Mouse (Mus musculus) lung, postnatal 0 days (tissue): ENCODE results near the gene Bace1. TPM values are rescaled to one million over a fixed set of nuclear protein-coding genes. Genes with fewer than 3 reads are reported as not detected.
A peak's percentile ranks its signal among the peaks of the same experiment; 100 is the strongest.

Source experiments
- ATAC-seq: fragments of 200-750 bp; cut with Nextera tagmentation; 2 replicates; pipeline ENCODE4 v1.8.0; 2017; ENCODE audit warnings: moderate library complexity
- DNase-seq: peaks from one replicate; pipeline ENCODE4 v3.0.0-alpha.2; 2016; ENCODE audit warnings: low spot score
- H3K27ac ChIP-seq: fragments of 300-500 bp; sonication (generic); 2 replicates; pipeline ENCODE4 v1.5.1; 2014; ENCODE audit warnings: antibody characterized with exemption, mild to moderate bottlenecking, low read length, mixed read lengths
- H3K27me3 ChIP-seq: fragments of 300-500 bp; sonication (generic); replicated peaks from 2 replicates; pipeline ENCODE4 v1.6.1; 2014; ENCODE audit warnings: low read length, mixed read lengths; ENCODE audit not compliant: insufficient read depth
- H3K36me3 ChIP-seq: fragments of 300-500 bp; sonication (generic); 2 replicates; pipeline ENCODE4 v1.6.1; 2014; ENCODE audit warnings: low read length, mixed read lengths; ENCODE audit not compliant: insufficient read depth
- H3K4me1 ChIP-seq: fragments of 300-500 bp; sonication (generic); 2 replicates; pipeline ENCODE4 v1.6.1; 2014; ENCODE audit warnings: antibody characterized with exemption, low read depth, low read length, mixed read lengths; ENCODE audit not compliant: insufficient read depth
- H3K4me2 ChIP-seq: fragments of 300-500 bp; sonication (generic); replicated peaks from 2 replicates; pipeline ENCODE4 v1.6.1; 2014; ENCODE audit warnings: low read depth, mild to moderate bottlenecking, low read length, moderate library complexity, mixed read lengths
- H3K4me3 ChIP-seq: fragments of 300-500 bp; sonication (generic); 2 replicates; pipeline ENCODE4 v1.5.1; 2014; ENCODE audit warnings: low read depth, low read length
- H3K9ac ChIP-seq: fragments of 300-500 bp; sonication (generic); replicated peaks from 2 replicates; pipeline ENCODE4 v1.6.1; 2014; ENCODE audit warnings: low read depth, mild to moderate bottlenecking
- H3K9me3 ChIP-seq: fragments of 300-500 bp; sonication (generic); 2 replicates; pipeline ENCODE4 v1.6.1; 2016; ENCODE audit warnings: low read length, mixed read lengths
- CTCF ChIP-seq: IDR thresholded peaks from 2 replicates; pipeline ENCODE4 v1.5.1; 2016; ENCODE audit warnings: antibody characterized with exemption, mild to moderate bottlenecking
- EP300 ChIP-seq: IDR thresholded peaks from 2 replicates; pipeline ENCODE4 v1.6.1; 2016; ENCODE audit warnings: antibody characterized with exemption, mild to moderate bottlenecking, control low read depth
- WGBS: fragments of 180-500 bp; shearing (Covaris S2); extraction: QIAGEN DNeasy Blood & Tissue Kit; methylation state at CpG from one replicate; pipeline ENCODE4 v1.1.7; 2014; 5-methylcytosine and 5-hydroxymethylcytosine counted together
- polyA plus RNA-seq: library from polyadenylated mRNA; unstranded; fragments of >200 nt; fragmentation: Nextera tagmentation; extraction: Ambion mirVana; gene quantifications from 2 replicates; pipeline ENCODE4 v1.2.1, GENCODE M21; 2015

The Bace1 gene
- polyA plus RNA-seq, 1 experiment from 2014 or later: 16.6 TPM

GRCm38 (mm10) chr9:45905811-45906237 lies 67.4 kb downstream of the Bace1 start:
- H3K27me3 ChIP-seq: no peaks in the 10 kb centered on the region
- ATAC-seq: peak; percentile 32
- peaks cover 8% of the 10 kb centered on the region; the same call in 1 of the 2 replicates for H3K4me1 ChIP-seq
- H3K36me3 ChIP-seq: 0 out of 2 replicates have a peak, but pooled peaks cover 14% of the 10 kb centered on the region
- H3K9ac ChIP-seq: peak overlapping the region; percentile 98
- no peaks in the 10 kb centered on the region for H3K9me3 ChIP-seq
- no peak for TF ChIP-seq CTCF
- no peak for TF ChIP-seq EP300
- H3K27ac ChIP-seq: peak overlapping the region; percentile 99
- DNase-seq: peak; percentile 57
- H3K4me2 ChIP-seq: peak overlapping the region; percentile 84
- under 1% methylated on average over 7 of the region's 27 CpGs for WGBS
- peak overlapping the region; percentile 79 for H3K4me3 ChIP-seq

DNA sequence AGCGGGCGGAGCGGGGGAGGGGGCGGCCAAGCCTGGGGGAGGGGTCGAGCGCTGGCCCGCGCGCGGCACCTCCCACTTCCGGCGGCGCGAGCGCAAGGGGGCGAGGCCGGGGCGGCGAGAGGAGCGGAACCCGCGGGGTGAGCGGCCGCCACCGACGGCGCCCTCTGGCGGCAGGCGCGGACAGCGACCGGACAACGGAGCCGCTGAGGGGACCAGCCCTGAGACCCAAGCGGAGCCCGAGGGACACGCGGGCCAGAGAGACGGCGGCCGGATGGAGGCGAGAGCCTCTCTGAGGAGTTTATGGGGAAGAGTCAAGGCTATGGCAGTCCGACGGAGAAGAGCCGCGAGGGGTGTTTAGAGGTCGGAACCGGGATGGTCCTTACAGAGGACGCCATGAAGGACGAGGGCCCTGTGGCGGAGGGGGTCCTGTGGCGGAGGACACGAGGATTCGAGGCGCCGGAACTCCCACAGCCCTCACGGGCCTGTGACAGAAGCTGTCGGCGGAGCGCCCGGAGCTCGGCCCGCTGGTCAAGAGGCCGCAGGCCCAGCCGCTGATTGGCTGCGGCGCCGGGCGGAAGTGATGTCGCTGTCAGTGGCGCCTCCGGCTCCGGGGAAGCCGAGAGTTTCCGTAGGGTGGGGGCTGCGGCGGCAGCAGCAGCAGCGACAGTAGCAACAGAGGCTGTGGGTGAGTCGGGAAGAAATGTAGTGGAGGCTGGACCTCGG lies 68.1 kb downstream of the Bace1 start, which contains the start of the genes Pcsk7 and Rnf214:
Gene Pcsk7 (plus strand): TSS at position 143 of the 723 bp plus-strand sequence.
Gene Rnf214 (minus strand): TSS at position 557 of the 723 bp plus-strand sequence.
- WGBS: under 1% methylated on average over 57 of the region's 80 CpGs
- TF ChIP-seq EP300 (no peak), CTCF (peak; percentile 86)
- H3K4me1 ChIP-seq: peaks cover 8% of the 10 kb centered on the region; the same call in 1 of the 2 replicates
- DNase-seq (peak; percentile 95), ATAC-seq (peak; percentile 95)
- 0 out of 2 replicates have a peak, but pooled peaks cover 16% of the 10 kb centered on the region for H3K36me3 ChIP-seq
- H3K27ac ChIP-seq: peak within 1 kb of the TSS; percentile 99
- peak within 1 kb of the TSS; percentile 98 for H3K9ac ChIP-seq
- no peaks in the 10 kb centered on the region for H3K27me3 ChIP-seq
- H3K4me3 ChIP-seq: peak within 1 kb of the TSS; percentile 79
- H3K4me2 ChIP-seq: peak within 1 kb of the TSS; percentile 84
- H3K9me3 ChIP-seq: no peaks in the 10 kb centered on the region

DNA sequence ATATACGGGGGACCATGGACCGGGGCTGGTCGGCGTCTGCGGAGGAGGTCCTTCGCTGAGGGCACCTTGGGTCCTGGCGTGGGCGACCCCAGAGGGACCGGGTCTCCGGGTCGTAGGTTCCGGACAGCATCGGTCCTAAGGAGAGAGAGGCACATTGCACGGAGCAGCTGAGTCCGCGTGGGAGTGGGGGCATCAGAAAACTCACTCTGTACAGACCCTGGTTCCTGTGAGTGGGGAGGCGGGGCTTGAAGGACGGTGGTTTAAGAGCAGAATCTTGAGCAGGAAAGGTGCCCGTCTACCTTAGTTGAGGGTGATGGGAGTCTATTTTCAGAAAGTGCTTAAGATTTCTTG lies 68.7 kb downstream of the Bace1 start:
- Histone ChIP-seq H3K4me2 (peak overlapping the region; percentile 84), H3K36me3 (0 out of 2 replicates have a peak, but pooled peaks cover 14% of the 10 kb centered on the region), H3K27me3 (no peaks in the 10 kb centered on the region), H3K9me3 (no peaks in the 10 kb centered on the region), H3K27ac (peak overlapping the region; percentile 99), H3K4me1 (peaks cover 8% of the 10 kb centered on the region; the same call in 1 of the 2 replicates), H3K9ac (peak overlapping the region; percentile 98), H3K4me3 (peak overlapping the region; percentile 79)
- ATAC-seq (peak; percentile 14; the same call in 1 of the 2 replicates), DNase-seq (peak; percentile 54)
- under 1% methylated on average over 19 of the region's 19 CpGs for WGBS
- TF ChIP-seq EP300 (no peak), CTCF (no peak)

DNA sequence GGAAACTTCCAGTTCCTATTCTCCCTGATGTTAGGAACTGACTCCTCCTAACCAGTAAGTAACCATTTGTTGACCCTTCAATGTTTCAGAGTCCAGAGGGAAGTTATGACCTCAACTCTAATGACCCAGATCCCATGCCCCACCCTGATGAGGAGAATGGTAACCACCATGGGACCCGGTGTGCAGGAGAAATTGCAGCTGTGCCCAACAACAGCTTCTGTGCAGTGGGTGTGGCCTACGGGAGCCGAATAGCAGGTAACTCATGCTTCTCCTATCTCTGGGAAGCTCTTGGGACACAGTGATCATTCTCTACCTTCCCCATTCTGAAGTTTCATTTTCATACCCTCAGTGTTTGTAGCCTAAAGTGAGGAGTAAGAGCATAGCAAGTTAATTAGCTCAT lies 72.6 kb downstream of the Bace1 start:
- Histone ChIP-seq H3K27ac (no peak overlapping the region), H3K27me3 (no peaks in the 10 kb centered on the region), H3K9ac (no peak overlapping the region), H3K4me3 (no peak overlapping the region), H3K4me1 (peaks cover 4% of the 10 kb centered on the region; the same call in 1 of the 2 replicates), H3K36me3 (peaks cover 37% of the 10 kb centered on the region; the same call in 1 of the 2 replicates), H3K9me3 (no peaks in the 10 kb centered on the region), H3K4me2 (no peak overlapping the region)
- DNase-seq (no peak), ATAC-seq (no peak)
- TF ChIP-seq CTCF: no peak
- TF ChIP-seq EP300: no peak
- 75% methylated on average over 3 of the region's 3 CpGs for WGBS

- H3K27me3 ChIP-seq: no peaks in the 10 kb centered on the region
- no peak overlapping the region for H3K4me3 ChIP-seq
- H3K4me2 ChIP-seq: no peak overlapping the region
- WGBS: 46% methylated on average over 1 of the region's 1 CpGs
- H3K36me3 ChIP-seq: peaks cover 37% of the 10 kb centered on the region; the same call in 1 of the 2 replicates
- H3K9me3 ChIP-seq: no peaks in the 10 kb centered on the region
- H3K4me1 ChIP-seq: peaks cover 4% of the 10 kb centered on the region; the same call in 1 of the 2 replicates
- H3K9ac ChIP-seq: no peak overlapping the region
- ATAC-seq (peak; percentile 13; the same call in 1 of the 2 replicates), DNase-seq (peak; percentile 70)
- no peak for TF ChIP-seq EP300
- peak; percentile 82 for TF ChIP-seq CTCF
- no peak overlapping the region for H3K27ac ChIP-seq
Measured at GRCm38 (mm10) chr9:45911673-45912072, 73.3 kb downstream of the Bace1 start.

Other genes starting within 250 kb of the Bace1 start
- 16.5 and 19.4 TPM in 2 replicates for gene Cep164, start 9.9 kb upstream of the Bace1 start, polyA plus RNA-seq
- gene Pcsk7, start 67.9 kb downstream of the Bace1 start, polyA plus RNA-seq: 21.1 and 22.3 TPM in 2 replicates
- 29.5 and 32.3 TPM in 2 replicates for gene Rnf214, start 68.3 kb downstream of the Bace1 start, polyA plus RNA-seq
- 153 and 184 TPM in 2 replicates for gene Tagln, start 97.5 kb downstream of the Bace1 start, polyA plus RNA-seq
- gene Sidt2, start 116.7 kb downstream of the Bace1 start, polyA plus RNA-seq: 55.4 and 58.7 TPM in 2 replicates
- 82.8 and 84.6 TPM in 2 replicates for gene Pafah1b2, start 174.1 kb downstream of the Bace1 start, polyA plus RNA-seq
- gene Sik3, start 174.2 kb downstream of the Bace1 start, polyA plus RNA-seq: 8.9 and 9.3 TPM in 2 replicates